In genomic region chr12:76803700-76804252, GRCm38 (mm10) we compare ENCODE assay signal across 8 mouse cellular contexts. TPM values are rescaled to one million over a fixed set of nuclear protein-coding genes. Genes with fewer than 3 reads are reported as not detected.
DNase-seq lines count a peak whose midpoint lies in the region; ATAC-seq and TF ChIP-seq lines count a peak whose summit lies in the region.

No protein-coding gene starts in this region.

- no peak for TF ChIP-seq POLR2A in spleen, adult 2 months (IDR thresholded peaks at IDR 0.05; ENCODE audit: low read depth, low read length)
- TF ChIP-seq POLR2A in brain, embryonic 14.5 days (IDR thresholded peaks at IDR 0.05; ENCODE audit: borderline replicate concordance, extremely low read depth, insufficient read depth, insufficient read length, poor library complexity, severe bottlenecking) = no peak

- no peak overlapping the region for H3K4me2 ChIP-seq in hindbrain, embryonic 12.5 days (replicated peaks)
- H3K4me2 ChIP-seq in liver, embryonic 12.5 days = no peak overlapping the region

- no peak overlapping the region for H3K27ac ChIP-seq in spleen, adult 2 months (ENCODE audit: insufficient read depth, low read length)
- H3K27ac ChIP-seq in hindbrain, embryonic 12.5 days = no peak overlapping the region
- H3K27ac ChIP-seq in liver, embryonic 12.5 days = no peak overlapping the region

- no peaks in the 10 kb centered on the region for H3K27me3 ChIP-seq in spleen, adult 2 months (ENCODE audit: control insufficient read depth, insufficient read depth, low read length)
- no peaks in the 10 kb centered on the region for H3K27me3 ChIP-seq in hindbrain, embryonic 12.5 days
- H3K27me3 ChIP-seq in liver, embryonic 12.5 days (replicated peaks) = peaks cover 53% of the 10 kb centered on the region

- H3K9ac ChIP-seq in hindbrain, embryonic 12.5 days = no peak overlapping the region
- H3K9ac ChIP-seq in liver, embryonic 12.5 days = no peak overlapping the region

- WGBS in spleen, adult 2 months = 60% methylated on average over 7 of the region's 7 CpGs
- WGBS in hindbrain, embryonic 12.5 days = 56% methylated on average over 7 of the region's 7 CpGs
- 45% methylated on average over 7 of the region's 7 CpGs for WGBS in liver, embryonic 12.5 days (ENCODE audit: insufficient replicate concordance)

- H3K36me3 ChIP-seq in spleen, adult 2 months (ENCODE audit: control insufficient read depth, insufficient read depth, low read length) = no peaks in the 10 kb centered on the region
- H3K36me3 ChIP-seq in hindbrain, embryonic 12.5 days = 0 out of 2 replicates have a peak, but pooled peaks cover 3% of the 10 kb centered on the region
- H3K36me3 ChIP-seq in liver, embryonic 12.5 days = no peaks in the 10 kb centered on the region

- no peak overlapping the region for H3K4me3 ChIP-seq in spleen, adult 2 months (ENCODE audit: extremely low read depth, insufficient read depth, insufficient read length)
- no peak overlapping the region for H3K4me3 ChIP-seq in hindbrain, embryonic 12.5 days
- H3K4me3 ChIP-seq in liver, embryonic 12.5 days = no peak overlapping the region

- peak; percentile 37; the same call in 1 of the 2 replicates for TF ChIP-seq CTCF in spleen, adult 2 months (IDR thresholded peaks at IDR 0.05; ENCODE audit: extremely low read depth, insufficient read depth, insufficient read length, insufficient replicate concordance)
- peak; percentile 73; the same call in 1 of the 2 replicates for TF ChIP-seq CTCF in brain, embryonic 14.5 days (IDR thresholded peaks at IDR 0.05; ENCODE audit: borderline replicate concordance, extremely low read depth, insufficient read depth, insufficient read length)

- DNase-seq in spleen, adult 2 months (ENCODE audit: low read depth in 1 of 2, low spot score in 2 of 2) = peak; percentile 11 to 34
- DNase-seq in spleen, adult 12 weeks (ENCODE audit: low spot score) = no peak
- DNase-seq in brain, embryonic 14.5 days (ENCODE audit: low read depth) = peak; percentile 52
- DNase-seq in right cerebral cortex, postnatal 4 days = no peak

- peak; percentile 72 for ATAC-seq in erythroid progenitor cell, adult 5-6 weeks (replicated peaks; ENCODE audit: low FRiP score, poor library complexity, severe bottlenecking)
- ATAC-seq in hindbrain, embryonic 12.5 days (ENCODE audit: low FRiP score) = peak; percentile 38; the same call in 1 of the 2 replicates
- ATAC-seq in liver, embryonic 12.5 days = peak; percentile 18; the same call in 1 of the 2 replicates
- ATAC-seq in neutrophil, adult 5-6 weeks (ENCODE audit: extremely low read depth, insufficient number of reproducible peaks, low FRiP score, poor library complexity, severe bottlenecking) = peak; percentile 30; the same call in 1 of the 2 replicates

- H3K9me3 ChIP-seq in hindbrain, embryonic 12.5 days (replicated peaks) = no peaks in the 10 kb centered on the region
- H3K9me3 ChIP-seq in liver, embryonic 12.5 days (replicated peaks) = no peaks in the 10 kb centered on the region

- no peaks in the 10 kb centered on the region for H3K4me1 ChIP-seq in spleen, adult 2 months (ENCODE audit: control insufficient read depth, insufficient read depth, insufficient read length)
- no peaks in the 10 kb centered on the region; the same call in 1 of the 2 replicates for H3K4me1 ChIP-seq in hindbrain, embryonic 12.5 days
- H3K4me1 ChIP-seq in liver, embryonic 12.5 days = no peaks in the 10 kb centered on the region

RNA-seq across cellular contexts. Expression of gene Gpx2, which starts 8.4 kb away (rescaled TPM):
- not detected in 2 replicates for polyA plus RNA-seq in spleen, adult 2 months (2012; rRNA removed)
- 0.15 and 0.22 TPM in 2 replicates for polyA plus RNA-seq in brain, embryonic 14.5 days (2012; rRNA removed)
- total RNA-seq in erythroid progenitor cell, adult 5-6 weeks (2015; ENCODE audit: low replicate concordance) = 1.3 TPM in 1 of 2 replicates, not detected in the other
- not detected in 2 replicates for total RNA-seq in erythroid progenitor cell, adult 5-6 weeks (2017; ENCODE audit: low replicate concordance)
- polyA plus RNA-seq in hindbrain, embryonic 12.5 days (2016; fragmentation: Nextera tagmentation; extraction: Ambion mirVana) = 0.38 and 0.44 TPM in 2 replicates
- polyA plus RNA-seq in liver, embryonic 12.5 days (2016; fragmentation: Nextera tagmentation; extraction: Ambion mirVana) = not detected in 2 replicates
- not detected in 2 replicates for total RNA-seq in neutrophil, adult 5-6 weeks (2017)

RNA-seq across cellular contexts. Expression of gene Rab15, which starts 18.9 kb away (rescaled TPM):
- 0.89 and 1.5 TPM in 2 replicates for polyA plus RNA-seq in spleen, adult 2 months (2012; rRNA removed)
- polyA plus RNA-seq in brain, embryonic 14.5 days (2012; rRNA removed) = 27.4 and 37.6 TPM in 2 replicates
- total RNA-seq in erythroid progenitor cell, adult 5-6 weeks (2015; ENCODE audit: low replicate concordance) = 0.36 TPM in 1 of 2 replicates, not detected in the other
- total RNA-seq in erythroid progenitor cell, adult 5-6 weeks (2017; ENCODE audit: low replicate concordance) = not detected in 2 replicates
- 25.1 and 27.8 TPM in 2 replicates for polyA plus RNA-seq in hindbrain, embryonic 12.5 days (2016; fragmentation: Nextera tagmentation; extraction: Ambion mirVana)
- polyA plus RNA-seq in liver, embryonic 12.5 days (2016; fragmentation: Nextera tagmentation; extraction: Ambion mirVana) = 0.31 and 0.85 TPM in 2 replicates
- not detected in 2 replicates for total RNA-seq in neutrophil, adult 5-6 weeks (2017)

RNA-seq across cellular contexts. Expression of gene Fntb, which starts 38.4 kb away (rescaled TPM):
- polyA plus RNA-seq in spleen, adult 2 months (2012; rRNA removed) = 18.7 and 19.8 TPM in 2 replicates
- 40.0 and 41.1 TPM in 2 replicates for polyA plus RNA-seq in brain, embryonic 14.5 days (2012; rRNA removed)
- total RNA-seq in erythroid progenitor cell, adult 5-6 weeks (2015; ENCODE audit: low replicate concordance) = 51.9 and 77.1 TPM in 2 replicates
- total RNA-seq in erythroid progenitor cell, adult 5-6 weeks (2017; ENCODE audit: low replicate concordance) = 21.3 and 47.2 TPM in 2 replicates
- polyA plus RNA-seq in hindbrain, embryonic 12.5 days (2016; fragmentation: Nextera tagmentation; extraction: Ambion mirVana) = 37.0 and 38.7 TPM in 2 replicates
- 30.7 and 31.3 TPM in 2 replicates for polyA plus RNA-seq in liver, embryonic 12.5 days (2016; fragmentation: Nextera tagmentation; extraction: Ambion mirVana)
- 6.2 and 6.4 TPM in 2 replicates for total RNA-seq in neutrophil, adult 5-6 weeks (2017)

RNA-seq across cellular contexts. Expression of gene Churc1, which starts 38.4 kb away (rescaled TPM):
- polyA plus RNA-seq in spleen, adult 2 months (2012; rRNA removed) = 15.5 and 25.6 TPM in 2 replicates
- 61.9 and 63.6 TPM in 2 replicates for polyA plus RNA-seq in brain, embryonic 14.5 days (2012; rRNA removed)
- total RNA-seq in erythroid progenitor cell, adult 5-6 weeks (2015; ENCODE audit: low replicate concordance) = 28.5 and 66.0 TPM in 2 replicates
- 24.4 and 42.7 TPM in 2 replicates for total RNA-seq in erythroid progenitor cell, adult 5-6 weeks (2017; ENCODE audit: low replicate concordance)
- polyA plus RNA-seq in hindbrain, embryonic 12.5 days (2016; fragmentation: Nextera tagmentation; extraction: Ambion mirVana) = 79.4 and 91.1 TPM in 2 replicates
- polyA plus RNA-seq in liver, embryonic 12.5 days (2016; fragmentation: Nextera tagmentation; extraction: Ambion mirVana) = 99.2 and 101 TPM in 2 replicates
- total RNA-seq in neutrophil, adult 5-6 weeks (2017) = 31.2 and 49.4 TPM in 2 replicates

Comparison
In these comparisons a context has a peak if more than half of its experiments do, and no peak if none do; other contexts are left out.
1. DNase-seq: peak in spleen, adult 2 months (2 of 2) and brain, embryonic 14.5 days (single experiment); none in spleen, adult 12 weeks (single experiment) and right cerebral cortex, postnatal 4 days (single experiment).
2. ATAC-seq: peak in every context shown above with its lines; median percentile 72 in erythroid progenitor cell, adult 5-6 weeks; 38 in hindbrain, embryonic 12.5 days; 30 in neutrophil, adult 5-6 weeks; 18 in liver, embryonic 12.5 days.
3. RNA of gene Rab15, which starts 18.9 kb away (polyA plus RNA-seq): 27.4 to 37.6 TPM in brain, embryonic 14.5 days and 25.1 to 27.8 TPM in hindbrain, embryonic 12.5 days; 0.89 to 1.5 TPM in spleen, adult 2 months and 0.31 to 0.85 TPM in liver, embryonic 12.5 days; every median in the first group is over 10 times any median in the second.